Mouse (Mus musculus): Measurements from ENCODE around the gene Pign. TPM values are rescaled to one million over a fixed set of nuclear protein-coding genes. Genes with fewer than 3 reads are reported as not detected.

Gene Pign
- polyA plus RNA-seq, 1 experiment from 2014 or later, result 15.1 TPM

DNA sequence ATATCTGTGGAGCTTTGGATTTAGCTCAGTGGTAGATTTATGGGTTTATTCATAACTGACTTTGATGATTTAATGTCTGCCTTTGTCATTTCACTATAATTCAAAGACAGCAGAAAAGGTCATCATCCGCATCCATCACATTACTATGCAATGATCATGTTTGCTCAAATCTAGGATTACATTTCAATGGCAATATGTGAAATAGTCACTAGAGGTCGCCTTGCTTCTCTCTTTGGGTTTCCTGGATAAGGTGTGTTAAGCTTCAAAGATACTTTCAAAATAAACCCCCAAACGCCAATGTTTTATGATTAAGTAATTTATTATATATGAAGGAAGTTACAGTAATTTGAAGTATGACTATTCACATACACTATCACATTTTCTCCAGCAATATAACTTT is 3.5 kb downstream of the Pign start:
- no peak overlapping the region for H3K9ac ChIP-seq (replicated peaks)
- no peaks in the 10 kb centered on the region for H3K9me3 ChIP-seq
- no peaks in the 10 kb centered on the region for H3K27me3 ChIP-seq
- H3K4me1 ChIP-seq, result peaks cover 5% of the 10 kb centered on the region
- H3K4me3 ChIP-seq, result no peak overlapping the region
- H3K4me2 ChIP-seq (replicated peaks), result no peak overlapping the region
- no peak for ATAC-seq (ENCODE audit: low FRiP score, low read depth)
- H3K27ac ChIP-seq (replicated peaks), result no peak overlapping the region
- WGBS, result 19% methylated on average over 3 of the region's 3 CpGs
- no peaks in the 10 kb centered on the region for H3K36me3 ChIP-seq

DNA sequence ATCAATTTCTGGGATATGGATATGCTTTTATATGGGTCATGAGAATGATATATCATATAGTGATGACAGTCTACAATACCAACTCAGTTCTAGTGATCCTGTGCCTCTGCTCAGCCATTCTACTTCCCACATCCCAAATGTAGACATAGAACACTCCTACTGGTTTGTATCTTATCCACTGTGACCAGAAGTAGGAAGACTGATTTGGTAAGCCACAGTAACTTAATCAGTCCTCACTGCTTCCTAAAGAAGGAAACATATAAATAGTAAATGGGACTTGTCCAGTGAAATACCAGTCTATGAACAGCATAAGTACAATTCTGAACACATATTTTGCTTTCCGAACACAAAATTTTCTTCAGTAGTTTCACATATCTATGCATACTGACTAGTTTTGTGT is 9.5 kb downstream of the Pign start:
- Histone ChIP-seq H3K4me3 (no peak overlapping the region), H3K4me1 (no peaks in the 10 kb centered on the region), H3K36me3 (0 out of 2 replicates have a peak, but pooled peaks cover 6% of the 10 kb centered on the region), H3K27ac (replicated peaks) (no peak overlapping the region), H3K4me2 (replicated peaks) (no peak overlapping the region), H3K9ac (replicated peaks) (no peak overlapping the region), H3K9me3 (no peaks in the 10 kb centered on the region), H3K27me3 (no peaks in the 10 kb centered on the region)
- WGBS, result 96% methylated on average over 1 of the region's 1 CpGs
- no peak for ATAC-seq (ENCODE audit: low FRiP score, low read depth)

DNA sequence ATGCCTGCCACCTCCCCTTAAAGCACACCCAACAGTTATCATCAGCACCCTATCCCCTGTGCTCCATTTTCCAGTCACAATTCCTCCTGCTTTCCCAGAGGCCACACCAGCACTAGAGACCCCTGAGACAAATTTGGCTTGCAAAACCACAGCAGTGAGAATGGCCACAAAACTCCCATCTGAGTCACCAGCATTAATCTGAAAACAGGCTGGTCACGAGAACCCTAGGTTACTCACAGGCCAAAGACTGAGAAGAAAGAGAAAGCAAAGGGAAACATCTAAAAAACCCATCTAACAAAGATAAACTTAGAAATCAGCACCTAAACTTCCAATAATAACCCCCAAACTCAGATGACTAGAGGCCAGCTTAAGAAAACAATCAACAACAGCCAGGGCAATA is 12.8 kb downstream of the Pign start:
- H3K4me1 ChIP-seq, result no peaks in the 10 kb centered on the region

DNA sequence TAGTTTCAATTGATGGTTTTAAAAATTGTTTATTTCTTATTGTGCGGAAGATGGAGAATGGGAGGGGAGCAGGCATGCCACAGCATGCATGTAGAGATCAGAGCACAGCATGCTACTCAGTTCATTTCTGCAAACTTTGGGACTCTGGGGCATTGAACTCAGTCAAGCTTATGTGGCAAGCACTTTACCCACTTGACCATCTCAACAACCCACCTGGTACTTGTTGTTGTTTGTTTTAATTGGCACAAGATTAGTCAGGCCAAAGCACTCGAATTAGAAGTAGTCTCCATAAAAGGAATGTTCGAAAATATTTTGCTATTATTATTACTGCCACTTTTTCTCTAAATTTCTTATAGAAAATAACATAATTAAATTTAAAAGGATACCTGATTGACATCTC is 19.4 kb downstream of the Pign start:
- Histone ChIP-seq H3K27ac (replicated peaks) (no peak overlapping the region), H3K4me1 (no peaks in the 10 kb centered on the region), H3K9me3 (no peaks in the 10 kb centered on the region), H3K4me3 (no peak overlapping the region), H3K27me3 (no peaks in the 10 kb centered on the region), H3K9ac (replicated peaks) (no peak overlapping the region), H3K4me2 (replicated peaks) (no peak overlapping the region), H3K36me3 (peaks cover 5% of the 10 kb centered on the region; the same call in 1 of the 2 replicates)
- 89% methylated on average over 3 of the region's 3 CpGs for WGBS
- no peak for ATAC-seq (ENCODE audit: low FRiP score, low read depth)

More for the DNA sequence above, 12.8 kb downstream of the Pign start:
- 80% methylated on average over 1 of the region's 1 CpGs for WGBS
- Histone ChIP-seq H3K9me3 (no peaks in the 10 kb centered on the region), H3K27me3 (no peaks in the 10 kb centered on the region), H3K4me2 (replicated peaks) (no peak overlapping the region), H3K36me3 (0 out of 2 replicates have a peak, but pooled peaks cover 6% of the 10 kb centered on the region), H3K4me3 (no peak overlapping the region), H3K27ac (replicated peaks) (no peak overlapping the region), H3K9ac (replicated peaks) (no peak overlapping the region)
- ATAC-seq (ENCODE audit: low FRiP score, low read depth), result no peak

DNA sequence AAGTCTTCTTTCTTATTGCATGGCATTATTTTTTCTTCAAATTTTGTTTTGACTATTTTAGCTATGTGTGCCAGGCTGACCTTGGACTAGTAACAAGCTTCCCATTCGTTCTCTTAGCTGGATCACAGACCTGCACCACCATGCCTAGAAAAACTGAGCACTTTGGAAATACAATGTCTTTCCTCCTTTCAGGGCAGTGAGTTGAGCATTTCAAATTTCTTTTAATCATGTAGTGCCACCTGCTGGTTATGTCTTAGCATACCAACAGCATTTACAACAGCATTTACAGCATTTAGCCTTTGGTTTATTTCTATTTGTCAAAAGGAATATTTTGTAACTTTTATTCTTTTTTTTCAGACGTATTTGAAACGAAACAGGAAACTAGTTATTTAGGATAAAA is 33.0 kb downstream of the Pign start:
- peak; percentile 23; the same call in 1 of the 2 replicates for ATAC-seq (ENCODE audit: low FRiP score, low read depth)
- 50% methylated on average over 3 of the region's 3 CpGs for WGBS
- no peak overlapping the region for H3K4me2 ChIP-seq (replicated peaks)
- H3K9me3 ChIP-seq, result no peaks in the 10 kb centered on the region
- no peak overlapping the region for H3K27ac ChIP-seq (replicated peaks)
- no peaks in the 10 kb centered on the region for H3K27me3 ChIP-seq
- H3K4me1 ChIP-seq, result no peaks in the 10 kb centered on the region
- no peak overlapping the region for H3K4me3 ChIP-seq
- no peak overlapping the region for H3K9ac ChIP-seq (replicated peaks)
- no peaks in the 10 kb centered on the region for H3K36me3 ChIP-seq

DNA sequence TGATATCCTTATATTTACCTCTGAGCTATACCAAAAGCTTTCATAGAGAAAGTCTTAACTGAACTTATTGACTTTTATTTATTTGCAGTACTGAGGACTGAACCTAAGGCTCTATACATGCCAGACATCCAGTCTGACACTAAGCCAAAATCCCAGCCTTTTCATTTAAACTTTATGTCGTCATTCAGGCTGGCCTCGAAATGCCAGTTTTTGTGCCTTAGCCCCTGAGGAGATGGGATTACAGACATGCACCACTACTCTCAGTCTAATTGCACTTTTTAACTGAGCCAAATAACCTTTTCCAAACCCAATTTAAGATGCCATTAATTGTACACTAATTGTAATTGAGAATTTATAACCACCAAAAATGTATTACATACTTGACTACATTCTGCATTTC is 73.8 kb downstream of the Pign start:
- WGBS, result 31% methylated on average over 2 of the region's 2 CpGs
- H3K9ac ChIP-seq (replicated peaks), result no peak overlapping the region
- no peaks in the 10 kb centered on the region for H3K27me3 ChIP-seq
- H3K4me3 ChIP-seq, result no peak overlapping the region
- H3K27ac ChIP-seq (replicated peaks), result no peak overlapping the region
- H3K36me3 ChIP-seq, result peaks cover 6% of the 10 kb centered on the region; the same call in 1 of the 2 replicates
- ATAC-seq (ENCODE audit: low FRiP score, low read depth), result no peak
- H3K4me2 ChIP-seq (replicated peaks), result no peak overlapping the region
- no peaks in the 10 kb centered on the region for H3K9me3 ChIP-seq
- no peaks in the 10 kb centered on the region for H3K4me1 ChIP-seq

DNA sequence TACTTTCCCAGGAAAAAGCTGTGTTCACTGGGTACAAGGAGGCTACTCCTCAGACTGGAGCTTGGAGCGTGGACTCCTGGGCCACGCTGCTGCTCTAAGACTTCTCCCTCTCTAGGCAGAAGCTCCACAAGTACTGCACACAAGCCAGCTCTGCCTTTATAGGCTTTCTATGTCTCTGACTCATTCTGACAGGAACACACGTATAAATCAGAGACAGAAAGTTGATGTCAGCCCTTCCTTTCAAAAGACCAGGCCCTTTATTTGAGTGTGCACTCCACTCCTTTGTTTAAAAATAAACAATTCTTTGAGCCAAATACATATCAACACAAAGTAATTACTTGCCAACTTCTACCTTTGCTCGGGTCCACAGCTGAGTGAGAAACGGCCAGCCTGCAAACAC is 74.8 kb downstream of the Pign start:
- peaks cover 6% of the 10 kb centered on the region; the same call in 1 of the 2 replicates for H3K36me3 ChIP-seq
- H3K27me3 ChIP-seq, result no peaks in the 10 kb centered on the region
- no peak overlapping the region for H3K4me3 ChIP-seq
- no peak overlapping the region for H3K9ac ChIP-seq (replicated peaks)
- H3K4me2 ChIP-seq (replicated peaks), result no peak overlapping the region
- no peak overlapping the region for H3K27ac ChIP-seq (replicated peaks)
- ATAC-seq (ENCODE audit: low FRiP score, low read depth), result no peak
- no peaks in the 10 kb centered on the region for H3K9me3 ChIP-seq
- WGBS, result 92% methylated on average over 5 of the region's 5 CpGs
- H3K4me1 ChIP-seq, result no peaks in the 10 kb centered on the region

DNA sequence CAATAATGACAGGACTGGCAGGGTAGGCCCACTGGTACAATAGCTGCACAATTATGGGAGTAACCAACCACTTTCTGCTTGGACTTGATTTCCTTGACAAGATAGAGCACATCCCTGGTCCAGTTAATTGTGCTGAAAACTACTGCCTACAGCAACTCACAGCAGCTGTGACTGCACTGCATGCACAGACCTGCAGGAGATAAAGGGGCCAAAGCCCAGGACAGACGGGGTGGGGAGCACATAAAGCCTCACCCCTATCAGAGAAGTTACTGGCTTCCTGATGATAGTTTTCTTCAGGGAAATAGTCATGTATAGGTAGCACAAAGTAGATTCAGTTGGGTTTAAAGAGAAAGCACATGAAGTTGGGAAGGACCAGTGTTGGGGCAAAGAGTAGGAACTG is 80.7 kb downstream of the Pign start:
- H3K4me1 ChIP-seq, result no peaks in the 10 kb centered on the region
- H3K36me3 ChIP-seq, result peaks cover 11% of the 10 kb centered on the region
- no peak overlapping the region for H3K4me2 ChIP-seq (replicated peaks)
- H3K4me3 ChIP-seq, result no peak overlapping the region
- no peaks in the 10 kb centered on the region for H3K9me3 ChIP-seq
- H3K27ac ChIP-seq (replicated peaks), result no peak overlapping the region
- no peaks in the 10 kb centered on the region for H3K27me3 ChIP-seq
- no peak overlapping the region for H3K9ac ChIP-seq (replicated peaks)
- ATAC-seq (ENCODE audit: low FRiP score, low read depth), result no peak
- 85% methylated on average over 1 of the region's 1 CpGs for WGBS

DNA sequence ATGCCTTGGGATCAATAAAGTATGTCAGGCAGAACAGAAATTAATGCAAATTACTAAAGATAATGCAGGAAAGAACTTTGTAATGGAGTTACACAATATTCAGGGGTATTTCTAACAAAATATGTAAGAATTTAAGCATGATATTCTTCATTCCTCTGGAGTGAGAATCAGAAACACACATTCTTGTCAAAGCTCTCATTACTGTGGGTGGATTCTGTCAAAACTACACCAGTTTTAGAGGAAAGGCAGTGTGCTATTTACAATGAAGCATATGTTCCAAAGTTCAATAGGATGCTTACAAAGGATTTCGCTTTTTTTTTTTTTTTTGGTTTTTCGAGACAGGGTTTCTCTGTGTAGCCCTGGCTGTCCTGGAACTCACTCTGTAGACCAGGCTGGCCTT is 82.6 kb downstream of the Pign start:
- no peak for ATAC-seq (ENCODE audit: low FRiP score, low read depth)
- Histone ChIP-seq H3K4me3 (no peak overlapping the region), H3K4me1 (no peaks in the 10 kb centered on the region), H3K9ac (replicated peaks) (no peak overlapping the region), H3K4me2 (replicated peaks) (no peak overlapping the region), H3K27ac (replicated peaks) (no peak overlapping the region), H3K9me3 (no peaks in the 10 kb centered on the region), H3K36me3 (peaks cover 11% of the 10 kb centered on the region), H3K27me3 (no peaks in the 10 kb centered on the region)
- 91% methylated on average over 2 of the region's 2 CpGs for WGBS

DNA sequence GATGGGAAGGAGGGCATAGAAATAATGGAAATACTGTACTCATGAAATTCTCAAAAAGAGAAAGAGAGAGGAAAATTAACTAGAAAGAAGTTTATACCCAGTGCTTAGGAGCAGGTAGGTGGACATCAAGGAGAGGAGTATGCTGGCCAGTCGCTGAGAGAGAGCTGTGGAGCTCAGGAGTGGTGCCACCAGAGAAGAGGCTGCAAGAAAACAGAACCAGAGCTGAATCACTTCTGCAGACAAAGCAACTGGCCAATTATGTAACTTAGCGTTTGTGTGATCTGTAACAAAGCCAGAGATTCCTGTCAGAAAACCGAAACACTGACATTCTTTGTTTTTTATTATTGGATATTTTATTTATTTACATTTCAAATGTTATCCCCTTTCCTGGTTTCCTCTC is 97.4 kb downstream of the Pign start:
- ATAC-seq (ENCODE audit: low FRiP score, low read depth), result no peak
- no peaks in the 10 kb centered on the region for H3K4me1 ChIP-seq
- 94% methylated on average over 3 of the region's 3 CpGs for WGBS

DNA sequence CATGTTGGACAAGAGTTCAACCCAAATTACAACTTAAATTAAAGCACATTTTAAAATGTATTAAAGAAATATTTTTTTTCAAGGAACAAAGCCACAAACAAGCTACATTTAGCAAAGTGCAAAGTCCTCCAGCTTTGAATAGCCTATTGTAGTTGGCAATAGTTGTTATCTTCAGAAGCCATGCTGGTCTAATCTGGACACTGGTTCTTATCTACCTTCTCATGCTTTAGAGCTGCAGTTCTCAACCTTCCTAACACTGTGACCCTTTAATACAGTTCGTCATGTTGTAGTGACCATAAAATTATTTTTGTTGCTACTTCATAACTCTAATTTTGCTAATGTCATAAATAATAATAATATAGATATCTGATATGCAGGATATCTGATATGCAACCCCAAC is 99.2 kb downstream of the Pign start:
- H3K27me3 ChIP-seq, result no peaks in the 10 kb centered on the region
- ATAC-seq (ENCODE audit: low FRiP score, low read depth), result no peak
- no peaks in the 10 kb centered on the region for H3K9me3 ChIP-seq
- H3K4me2 ChIP-seq (replicated peaks), result no peak overlapping the region
- H3K4me3 ChIP-seq, result no peak overlapping the region
- H3K36me3 ChIP-seq, result peaks cover 16% of the 10 kb centered on the region; the same call in 1 of the 2 replicates
- no peaks in the 10 kb centered on the region for H3K4me1 ChIP-seq
- WGBS, result 96% methylated on average over 1 of the region's 1 CpGs
- H3K27ac ChIP-seq (replicated peaks), result no peak overlapping the region
- H3K9ac ChIP-seq (replicated peaks), result no peak overlapping the region

More for the DNA sequence above, 97.4 kb downstream of the Pign start:
- H3K27ac ChIP-seq (replicated peaks), result no peak overlapping the region
- no peak overlapping the region for H3K4me2 ChIP-seq (replicated peaks)
- H3K4me3 ChIP-seq, result no peak overlapping the region
- H3K36me3 ChIP-seq, result peaks cover 16% of the 10 kb centered on the region; the same call in 1 of the 2 replicates
- H3K27me3 ChIP-seq, result no peaks in the 10 kb centered on the region
- no peak overlapping the region for H3K9ac ChIP-seq (replicated peaks)
- no peaks in the 10 kb centered on the region for H3K9me3 ChIP-seq

DNA sequence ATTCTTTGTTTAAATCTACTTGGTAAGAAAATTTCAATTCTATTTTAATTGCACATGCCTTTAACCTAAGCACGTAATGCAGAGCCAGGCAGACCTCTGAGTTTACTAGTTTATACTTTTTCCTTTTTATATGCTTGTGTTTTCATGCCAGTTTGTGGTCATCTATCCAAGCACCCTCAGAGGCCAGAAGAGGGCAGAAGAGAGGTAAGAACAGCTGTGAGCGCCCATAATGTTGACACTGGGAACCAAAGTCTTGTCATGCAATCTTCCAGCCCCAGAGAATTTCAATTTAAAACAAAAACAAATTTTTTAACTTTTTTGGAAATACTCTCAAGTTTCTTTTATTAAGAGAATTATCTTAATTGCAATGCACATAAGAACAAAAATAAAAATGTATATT is 99.7 kb downstream of the Pign start:
- H3K27me3 ChIP-seq, result no peaks in the 10 kb centered on the region
- ATAC-seq (ENCODE audit: low FRiP score, low read depth), result no peak
- H3K9ac ChIP-seq (replicated peaks), result no peak overlapping the region
- no peak overlapping the region for H3K4me3 ChIP-seq
- WGBS, result 89% methylated on average over 2 of the region's 2 CpGs
- H3K9me3 ChIP-seq, result no peaks in the 10 kb centered on the region
- H3K4me1 ChIP-seq, result no peaks in the 10 kb centered on the region
- H3K4me2 ChIP-seq (replicated peaks), result no peak overlapping the region
- H3K27ac ChIP-seq (replicated peaks), result no peak overlapping the region
- H3K36me3 ChIP-seq, result peaks cover 16% of the 10 kb centered on the region; the same call in 1 of the 2 replicates

DNA sequence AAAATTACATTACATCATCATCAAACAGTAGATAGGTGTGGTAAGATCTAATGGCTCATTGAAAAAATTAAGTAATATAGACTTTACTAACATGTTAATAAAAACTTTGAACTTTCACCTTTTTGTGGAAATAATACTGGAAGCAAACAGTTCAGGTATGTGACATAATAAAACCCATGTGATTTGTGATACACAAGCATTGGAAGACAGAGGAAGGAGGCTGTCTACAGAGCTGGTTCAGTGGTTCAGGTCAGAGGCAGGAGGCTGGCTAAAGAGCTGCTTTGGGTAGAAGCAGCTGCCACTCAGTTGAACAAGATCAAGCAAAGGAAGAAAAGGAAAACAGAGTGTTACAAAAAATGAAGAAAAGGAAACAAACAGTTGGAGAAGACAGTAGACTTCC is 107.4 kb downstream of the Pign start:
- H3K4me1 ChIP-seq, result no peaks in the 10 kb centered on the region
- H3K9ac ChIP-seq (replicated peaks), result no peak overlapping the region
- H3K27ac ChIP-seq (replicated peaks), result no peak overlapping the region
- no peak for ATAC-seq (ENCODE audit: low FRiP score, low read depth)
- H3K27me3 ChIP-seq, result no peaks in the 10 kb centered on the region
- H3K4me2 ChIP-seq (replicated peaks), result no peak overlapping the region
- no peaks in the 10 kb centered on the region for H3K36me3 ChIP-seq
- no peaks in the 10 kb centered on the region for H3K9me3 ChIP-seq
- H3K4me3 ChIP-seq, result no peak overlapping the region
